Mouse (Mus musculus): Measurements from ENCODE around the gene Lat2.
"Not testable (repeated sequence)": the region's sequence is repeated elsewhere in the genome, so short reads cannot be mapped to it uniquely, and the experiment has no call there.

The Lat2 gene

DNA sequence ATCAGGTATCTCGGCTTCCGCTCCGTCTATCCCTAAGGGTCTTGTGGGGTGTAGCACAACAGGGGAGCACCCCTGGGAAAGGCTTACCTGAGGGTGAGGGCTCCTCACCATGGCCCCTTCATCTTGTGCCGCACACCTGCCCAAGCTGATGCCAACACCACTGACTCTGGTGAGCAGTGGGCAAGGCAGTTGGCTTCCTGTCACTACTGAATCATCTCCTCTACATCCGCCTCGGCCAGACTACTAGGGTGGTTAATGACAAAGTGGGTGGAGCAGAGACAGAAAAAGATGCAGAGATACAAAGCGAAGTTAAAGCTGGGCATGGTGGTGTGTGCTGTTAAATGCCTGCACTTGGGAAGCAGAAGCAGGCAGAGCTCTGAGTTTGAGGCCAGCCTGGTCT lies at the start of gene Lat2:
Lat2 (minus strand) TSS at position 224 of the 400 bp plus-strand sequence.
- DNase-seq (ENCODE audit: low spot score in 2 of 2) = peak; percentile 15 to 22

DNA sequence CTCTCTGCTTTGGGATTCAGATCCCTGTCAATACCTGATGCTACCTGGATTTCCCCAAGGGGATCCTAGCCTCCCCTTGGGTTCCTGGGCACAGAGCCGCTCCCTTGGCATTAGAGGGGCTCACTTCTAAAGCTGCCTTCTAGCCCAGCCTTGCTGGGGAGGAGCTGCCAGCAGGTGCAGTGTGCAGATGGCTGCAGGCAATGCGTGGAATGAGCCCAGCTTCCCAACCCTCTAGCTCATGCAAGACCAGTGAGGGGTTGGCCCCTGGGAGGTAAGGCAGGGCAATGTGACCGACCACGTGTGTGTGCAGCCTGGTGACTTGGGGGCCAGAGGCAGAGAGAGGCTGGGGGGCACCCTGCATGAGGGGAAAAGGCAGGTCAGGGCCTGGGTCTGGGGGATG lies 41.9 kb upstream of the Lat2 start:
- no peak for DNase-seq (ENCODE audit: low spot score in 2 of 2)

DNA sequence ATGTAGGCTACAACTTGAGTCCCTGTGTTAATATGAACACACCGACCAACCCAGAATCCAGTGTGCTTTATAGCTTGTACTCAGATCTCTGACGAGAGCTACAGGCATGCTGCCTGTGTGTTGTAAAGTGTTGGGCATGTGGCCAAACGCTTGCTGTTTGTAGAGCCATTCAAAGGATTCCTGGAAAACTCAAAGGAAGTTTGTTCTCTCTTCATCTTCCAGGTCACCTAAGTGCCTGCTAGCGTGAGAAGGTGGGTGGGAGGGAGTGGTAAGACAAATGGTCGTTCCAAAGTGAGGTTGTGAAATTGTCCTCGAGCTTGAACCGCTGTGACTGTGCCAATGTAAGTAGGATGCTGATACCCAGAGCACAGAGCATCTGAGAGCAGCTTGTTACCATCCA lies 37.2 kb upstream of the Lat2 start:
- DNase-seq (ENCODE audit: low spot score in 2 of 2) = no peak

- peak; percentile 31 to 63 for DNase-seq (ENCODE audit: low spot score in 2 of 2)
Observed at GRCm38 (mm10) chr5:134650926-134651325, 36.1 kb upstream of the Lat2 start.

DNA sequence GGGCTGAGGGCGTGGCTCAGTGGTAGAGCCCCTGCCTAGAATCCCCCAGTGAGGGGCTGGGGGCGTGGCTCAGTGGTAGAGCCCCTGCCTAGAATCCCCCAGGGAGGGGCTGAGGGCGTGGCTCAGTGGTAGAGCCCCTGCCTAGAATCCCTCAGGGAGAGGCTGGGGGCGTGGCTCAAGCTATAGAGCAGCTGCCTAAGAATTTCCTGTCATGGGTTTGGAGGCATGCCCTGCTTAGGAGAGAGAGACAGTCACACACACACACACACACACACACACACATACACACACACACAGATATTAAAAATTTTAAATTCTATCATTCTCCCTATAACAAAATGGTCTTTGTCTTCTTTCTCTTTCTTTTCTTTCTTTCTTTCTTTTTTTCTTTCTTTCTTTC lies 34.2 kb upstream of the Lat2 start:
- not testable (repeated sequence) for DNase-seq (ENCODE audit: low spot score in 2 of 2)

GRCm38 (mm10) chr5:134647394-134647793 lies 32.6 kb upstream of the Lat2 start:
- DNase-seq (ENCODE audit: low spot score in 2 of 2) = no peak

- DNase-seq (ENCODE audit: low spot score in 2 of 2) = no peak
Observed at GRCm38 (mm10) chr5:134646461-134646860, 31.6 kb upstream of the Lat2 start.

DNA sequence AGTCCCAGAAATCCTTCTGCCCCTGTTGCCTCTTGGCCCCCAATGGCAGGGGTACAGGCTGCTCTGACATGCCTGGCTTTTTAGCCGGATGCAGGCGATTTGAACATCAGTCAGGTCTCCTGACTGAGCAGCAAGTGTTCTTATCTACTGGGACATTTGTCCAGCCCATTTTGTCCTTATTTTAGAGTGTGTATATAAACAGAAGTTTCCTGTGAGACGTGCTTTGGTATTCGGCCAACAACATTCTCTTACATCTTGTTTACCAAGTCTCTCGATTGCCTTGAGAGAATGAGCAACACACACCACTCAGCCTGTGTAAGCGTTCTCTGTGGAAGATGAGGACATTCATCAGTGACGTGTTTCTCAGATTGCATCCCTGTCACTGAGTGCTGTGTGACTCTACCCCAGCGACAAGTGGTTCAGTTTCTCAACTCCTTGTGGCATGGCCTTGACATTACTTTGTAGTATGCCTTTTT lies 29.9 kb upstream of the Lat2 start:
- no peak for DNase-seq (ENCODE audit: low spot score in 2 of 2)

DNA sequence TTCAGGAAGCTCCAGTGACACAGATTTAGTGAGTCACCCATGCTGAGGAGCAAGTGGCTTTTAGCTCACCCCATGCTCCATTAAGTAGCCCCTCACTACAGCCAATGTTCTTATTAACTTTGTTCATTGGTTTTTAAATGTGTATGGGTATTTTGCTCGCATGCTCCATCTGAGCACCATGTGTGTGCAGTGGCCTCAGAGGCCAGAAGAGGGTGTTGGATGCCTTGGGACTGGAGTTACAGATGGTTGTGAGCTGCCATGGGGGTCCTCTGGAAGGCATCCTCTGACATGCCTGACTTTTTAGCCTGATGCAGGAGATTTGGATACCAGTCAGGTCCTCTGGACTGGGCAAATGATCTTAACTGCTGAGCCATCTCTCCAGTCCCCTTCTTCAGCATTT lies 29.3 kb upstream of the Lat2 start:
- no peak for DNase-seq (ENCODE audit: low spot score in 2 of 2)

- no peak for DNase-seq (ENCODE audit: low spot score in 2 of 2)
Observed at GRCm38 (mm10) chr5:134640371-134640770, 25.5 kb upstream of the Lat2 start.

DNA sequence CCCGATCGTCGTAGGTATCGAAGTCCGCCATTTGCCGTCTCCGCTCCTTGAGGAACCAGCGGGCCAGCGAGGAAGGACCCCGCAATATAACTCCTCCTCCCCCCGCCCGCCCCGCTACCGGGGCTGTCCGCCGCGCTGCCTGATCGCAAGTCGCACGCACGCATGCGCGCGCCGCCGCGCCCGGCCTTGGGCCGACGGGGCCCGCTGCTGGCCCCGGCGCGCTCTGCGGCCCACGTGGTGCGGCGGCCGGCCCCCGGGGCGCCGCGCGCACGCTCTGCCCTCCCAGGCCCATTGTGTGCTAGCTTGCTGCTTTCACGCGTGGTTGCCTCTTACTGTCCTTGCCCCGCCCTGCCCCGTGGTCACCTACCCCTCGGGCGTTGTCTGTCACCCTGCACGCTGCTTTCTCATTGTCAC lies 24.5 kb upstream of the Lat2 start, which contains the start of gene Eif4h:
Eif4h (minus strand) TSS at position 222 of the 414 bp plus-strand sequence.
- peak; percentile 97 to 98 for DNase-seq (ENCODE audit: low spot score in 2 of 2)

DNA sequence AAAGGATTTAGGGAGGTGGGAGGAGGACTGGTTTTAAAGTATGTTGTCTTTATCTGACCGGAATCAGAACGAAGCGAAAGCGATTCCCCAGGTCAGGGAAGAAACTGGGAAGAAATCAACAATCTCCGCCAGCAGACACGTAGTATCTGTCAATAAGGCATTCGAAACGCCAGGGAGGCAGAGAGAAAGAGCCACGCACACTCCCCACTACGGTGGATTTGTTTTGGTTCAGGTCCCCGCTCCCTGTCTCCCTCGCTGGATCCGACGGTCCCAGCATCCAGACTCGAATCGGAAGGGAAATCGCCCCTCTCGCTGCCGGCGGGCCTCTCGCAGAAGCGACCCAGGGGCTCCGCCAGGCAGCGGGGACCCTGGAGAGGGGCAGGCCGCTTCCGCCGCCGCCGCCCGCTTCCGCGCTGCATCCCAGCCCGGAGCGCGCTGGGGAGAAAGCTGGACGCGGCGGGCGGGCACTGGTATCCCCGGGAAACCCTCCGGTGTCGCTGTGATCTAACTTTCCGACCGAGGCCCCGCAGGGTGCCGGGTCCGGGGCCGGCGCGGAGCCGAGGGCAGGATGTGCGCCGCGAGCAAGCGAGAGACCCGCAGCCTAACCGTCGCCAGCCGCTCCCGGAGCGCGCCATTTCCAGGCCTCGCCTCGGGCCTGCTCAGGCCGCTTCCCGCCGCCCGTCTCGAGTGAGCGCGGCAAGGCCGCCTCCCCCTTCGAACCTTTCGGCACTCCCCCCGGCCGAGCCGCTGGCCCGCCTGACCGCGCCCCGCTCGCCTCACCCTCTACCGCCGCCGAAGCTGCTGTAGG lies 23.8 kb upstream of the Lat2 start:
- peak in 1 of 2 experiments; percentile 12 for DNase-seq (ENCODE audit: low spot score in 2 of 2)

- DNase-seq (ENCODE audit: low spot score in 2 of 2) = no peak
Observed at GRCm38 (mm10) chr5:134637820-134638367, 23.1 kb upstream of the Lat2 start.

DNA sequence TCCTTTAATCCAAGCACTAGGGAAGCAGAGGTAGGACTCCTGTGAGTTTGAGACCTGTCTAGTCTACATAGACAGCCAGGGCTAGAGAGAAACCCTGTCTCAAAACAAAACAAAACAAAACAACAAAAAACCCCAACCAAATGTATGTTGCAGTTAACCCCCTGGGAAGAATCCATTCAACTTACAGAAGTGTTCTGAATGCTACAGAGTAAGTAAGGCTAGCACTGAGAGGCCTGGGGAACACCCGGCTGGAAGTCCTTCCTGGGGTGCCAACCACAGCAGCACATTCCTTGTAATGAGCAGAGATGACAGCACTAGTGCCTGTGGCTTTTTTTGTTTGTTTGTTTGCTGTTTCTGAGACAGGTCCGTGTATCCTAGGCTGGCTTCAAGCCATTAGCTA lies 18.0 kb upstream of the Lat2 start:
- no peak for DNase-seq (ENCODE audit: low spot score in 2 of 2)

- DNase-seq (ENCODE audit: low spot score in 2 of 2) = no peak
Observed at GRCm38 (mm10) chr5:134630835-134631234, 16.0 kb upstream of the Lat2 start.

DNA sequence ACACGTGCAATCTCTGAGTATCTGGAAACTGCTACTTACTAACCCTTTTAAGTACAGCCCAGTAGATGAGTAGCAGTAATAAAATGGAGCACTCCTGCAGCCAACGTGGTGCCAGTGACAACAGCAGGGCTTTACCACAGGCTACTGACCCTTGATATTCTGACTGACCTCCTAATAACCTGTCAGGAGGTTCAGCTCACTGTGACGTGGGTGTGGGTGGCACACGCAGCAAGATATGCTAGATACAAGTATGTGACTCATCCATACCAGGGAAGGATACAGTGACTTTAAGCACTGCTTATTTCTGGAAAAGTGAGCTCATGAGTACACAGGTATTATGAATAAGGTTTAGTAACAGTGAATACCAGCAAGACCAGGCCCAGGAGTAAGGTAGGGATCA lies 14.7 kb upstream of the Lat2 start:
- DNase-seq (ENCODE audit: low spot score in 2 of 2) = no peak

DNA sequence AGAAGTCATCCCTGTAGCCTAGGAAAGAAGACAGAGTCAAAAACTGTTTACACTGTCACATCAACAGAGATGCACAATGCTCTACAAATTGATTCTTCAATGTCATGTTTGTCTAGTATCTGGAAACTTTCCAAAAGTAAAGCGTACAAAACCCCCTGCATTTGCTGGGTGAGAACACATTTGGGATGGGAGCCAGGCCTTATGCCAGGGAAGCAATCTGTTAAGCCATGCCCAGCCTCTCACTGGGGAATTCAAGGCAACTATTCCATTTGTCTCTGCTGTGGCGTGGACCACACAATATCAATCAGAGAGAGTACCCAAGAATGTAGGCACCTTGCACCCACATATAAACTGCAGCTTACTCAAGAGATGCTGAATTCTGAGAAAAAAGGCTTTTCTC lies 7.2 kb upstream of the Lat2 start:
- no peak for DNase-seq (ENCODE audit: low spot score in 2 of 2)

DNA sequence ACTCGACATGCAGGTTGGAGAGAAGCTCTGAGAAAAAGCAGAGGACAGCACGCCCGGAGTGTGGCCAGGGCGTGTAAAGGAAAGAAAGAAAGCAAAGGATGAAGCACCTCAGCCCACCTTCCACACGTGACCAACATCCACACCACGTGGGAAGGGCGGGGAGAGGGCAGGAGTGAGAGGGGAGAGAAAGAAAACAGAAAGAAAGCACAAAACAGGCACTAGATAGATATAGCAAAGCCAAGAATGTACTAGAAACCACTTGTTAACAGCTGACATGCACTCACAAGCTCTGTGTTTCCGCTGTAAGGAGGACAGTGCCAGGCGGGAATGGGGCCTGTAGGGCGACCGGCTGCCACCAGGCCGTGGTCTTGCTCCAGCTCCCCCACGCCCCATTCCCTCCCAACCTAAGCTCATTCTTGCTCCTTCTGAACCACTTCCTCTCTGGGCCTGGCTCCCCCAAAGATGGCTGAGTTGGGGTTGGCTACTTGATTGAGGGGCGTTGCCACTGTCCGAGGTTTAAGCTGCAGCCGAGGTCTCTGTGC lies 6.3 kb upstream of the Lat2 start:
- DNase-seq (ENCODE audit: low spot score in 2 of 2) = no peak

DNA sequence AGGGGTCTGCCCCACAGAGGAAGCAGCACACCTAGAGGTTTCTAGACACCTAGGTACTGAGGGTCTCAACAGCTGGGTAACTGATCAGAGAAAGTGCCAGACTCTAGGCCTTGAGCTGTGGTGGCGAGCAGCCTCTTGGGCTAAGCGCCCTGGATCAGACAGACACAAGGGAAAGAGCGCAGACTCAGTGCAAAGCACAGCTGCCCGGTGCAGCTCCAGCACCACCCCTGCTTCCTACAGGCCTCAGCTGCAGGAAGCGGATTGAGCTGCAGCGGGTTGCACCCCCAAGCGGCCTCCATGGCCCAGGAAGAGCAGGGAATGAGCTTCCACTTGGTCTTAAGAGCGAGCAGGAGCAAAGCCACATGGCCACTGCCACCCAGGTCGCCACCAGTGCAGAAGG lies 5.6 kb upstream of the Lat2 start:
- no peak for DNase-seq (ENCODE audit: low spot score in 2 of 2)

- DNase-seq (ENCODE audit: low spot score in 2 of 2) = peak; percentile 57 to 74
Observed at GRCm38 (mm10) chr5:134617071-134617470, 2.2 kb upstream of the Lat2 start.

GRCm38 (mm10) chr5:134615780-134616179 lies 955 bp upstream of the Lat2 start:
- no peak for DNase-seq (ENCODE audit: low spot score in 2 of 2)

GRCm38 (mm10) chr5:134615380-134615779 lies 555 bp upstream of the Lat2 start:
- no peak for DNase-seq (ENCODE audit: low spot score in 2 of 2)

GRCm38 (mm10) chr5:134614296-134614695 lies 529 bp downstream of the Lat2 start:
- DNase-seq (ENCODE audit: low spot score in 2 of 2) = no peak

Data from spleen, postnatal 14 days (tissue).